Mouse (Mus musculus) hindbrain, embryonic 14.5 days (tissue): ENCODE results near the gene Mrpl34. TPM values are rescaled to one million over a fixed set of nuclear protein-coding genes. Genes with fewer than 3 reads are reported as not detected.
"Not testable (repeated sequence)": the region's sequence is repeated elsewhere in the genome, so short reads cannot be mapped to it uniquely, and the experiment has no call there.

Experiments
- ATAC-seq: fragments of 200-750 bp; cut with Nextera tagmentation; 2 replicates; pipeline ENCODE4 v1.8.0; 2017; ENCODE audit warnings: moderate number of reproducible peaks, mild to moderate bottlenecking, moderate TSS enrichment, moderate library complexity; ENCODE audit not compliant: low FRiP score
- DNase-seq: peaks from one replicate; pipeline ENCODE4 v3.0.0-alpha.2; 2015; ENCODE audit warnings: low spot score
- H3K27ac ChIP-seq: fragments of 300-500 bp; sonication (generic); 2 replicates; pipeline ENCODE4 v1.5.1; 2014; ENCODE audit warnings: mild to moderate bottlenecking, moderate library complexity
- H3K27me3 ChIP-seq: fragments of 300-500 bp; sonication (generic); 2 replicates; pipeline ENCODE4 v1.6.1; 2014; ENCODE audit warnings: mild to moderate bottlenecking, low read length, mixed read lengths; ENCODE audit not compliant: control insufficient read depth, insufficient read depth
- H3K36me3 ChIP-seq: fragments of 300-500 bp; sonication (generic); replicated peaks from 2 replicates; pipeline ENCODE4 v1.6.1; 2014; ENCODE audit not compliant: control insufficient read depth, insufficient read depth
- H3K4me1 ChIP-seq: fragments of 300-500 bp; sonication (generic); replicated peaks from 2 replicates; pipeline ENCODE4 v1.6.1; 2014; ENCODE audit warnings: antibody characterized with exemption, low read length, mixed read lengths; ENCODE audit not compliant: control insufficient read depth, insufficient read depth
- H3K4me2 ChIP-seq: fragments of 300-500 bp; sonication (generic); replicated peaks from 2 replicates; pipeline ENCODE4 v1.6.1; 2014; ENCODE audit warnings: mild to moderate bottlenecking, moderate library complexity
- H3K4me3 ChIP-seq: fragments of 300-500 bp; sonication (generic); replicated peaks from 2 replicates; pipeline ENCODE4 v1.5.1; 2014; ENCODE audit warnings: mild to moderate bottlenecking, low read length
- H3K9ac ChIP-seq: fragments of 300-500 bp; sonication (generic); 2 replicates; pipeline ENCODE4 v1.6.1; 2014
- H3K9me3 ChIP-seq: fragments of 300-500 bp; sonication (generic); 2 replicates; pipeline ENCODE4 v1.6.1; 2016; ENCODE audit warnings: low read length; ENCODE audit not compliant: control insufficient read depth
- WGBS: fragments of 180-500 bp; shearing (Covaris S2); extraction: QIAGEN DNeasy Blood & Tissue Kit; methylation state at CpG from one replicate; pipeline ENCODE4 v1.1.7; 2014; 5-methylcytosine and 5-hydroxymethylcytosine counted together
- polyA plus RNA-seq: library from polyadenylated mRNA; unstranded; fragments of >200 nt; fragmentation: Nextera tagmentation; extraction: Ambion mirVana; gene quantifications from 2 replicates; pipeline ENCODE4 v1.2.1, GENCODE M21; 2014

Gene Mrpl34
- 158 and 195 TPM in 2 replicates for polyA plus RNA-seq

GRCm38 (mm10) chr8:71464513-71465500 is at the start of gene Mrpl34:
TSS of gene Mrpl34 (plus strand) at chr8:71464959.
- Histone ChIP-seq H3K4me3 (peak within 1 kb of the TSS; percentile 54), H3K36me3 (peaks cover 15% of the 10 kb centered on the region), H3K4me2 (peak within 1 kb of the TSS; percentile 74), H3K9ac (peak within 1 kb of the TSS; percentile 78), H3K27me3 (no peaks in the 10 kb centered on the region), H3K9me3 (no peaks in the 10 kb centered on the region), H3K4me1 (peaks cover 19% of the 10 kb centered on the region), H3K27ac (peak within 1 kb of the TSS; percentile 83)
- WGBS, result under 1% methylated on average over 59 of the region's 59 CpGs
- DNase-seq (peak; percentile 100), ATAC-seq (peak; percentile 73)

- H3K9me3 ChIP-seq, result peaks cover 4% of the 10 kb centered on the region; the same call in 1 of the 2 replicates
- no peaks in the 10 kb centered on the region for H3K36me3 ChIP-seq
- H3K4me3 ChIP-seq, result no peak overlapping the region
- ATAC-seq (no peak), DNase-seq (no peak)
- no peak overlapping the region for H3K9ac ChIP-seq
- no peak overlapping the region for H3K27ac ChIP-seq
- no peaks in the 10 kb centered on the region for H3K27me3 ChIP-seq
- H3K4me1 ChIP-seq, result no peaks in the 10 kb centered on the region
- H3K4me2 ChIP-seq, result no peak overlapping the region
These were observed 42.6 kb upstream of the Mrpl34 start for GRCm38 (mm10) chr8:71422121-71422520.

- H3K9ac ChIP-seq, H3K4me1 ChIP-seq, H3K27me3 ChIP-seq, DNase-seq, H3K4me2 ChIP-seq, H3K9me3 ChIP-seq, ATAC-seq, H3K36me3 ChIP-seq, H3K4me3 ChIP-seq, H3K27ac ChIP-seq: not testable (repeated sequence)
- WGBS, result 88% methylated on average over 1 of the region's 1 CpGs
These were observed 31.8 kb upstream of the Mrpl34 start for GRCm38 (mm10) chr8:71432935-71433334.

GRCm38 (mm10) chr8:71437041-71437440 is 27.7 kb upstream of the Mrpl34 start:
- Histone ChIP-seq H3K9ac (no peak overlapping the region), H3K4me3 (no peak overlapping the region), H3K27ac (no peak overlapping the region), H3K36me3 (no peaks in the 10 kb centered on the region), H3K4me1 (no peaks in the 10 kb centered on the region), H3K4me2 (no peak overlapping the region), H3K9me3 (0 out of 2 replicates have a peak, but pooled peaks cover 4% of the 10 kb centered on the region), H3K27me3 (peaks cover 3% of the 10 kb centered on the region; the same call in 1 of the 2 replicates)
- DNase-seq (no peak), ATAC-seq (no peak)
- WGBS, result 53% methylated on average over 3 of the region's 3 CpGs

GRCm38 (mm10) chr8:71441404-71441803 is 23.4 kb upstream of the Mrpl34 start:
- H3K4me1 ChIP-seq, result no peaks in the 10 kb centered on the region
- H3K4me3 ChIP-seq, result no peak overlapping the region
- peaks cover 6% of the 10 kb centered on the region; the same call in 1 of the 2 replicates for H3K27me3 ChIP-seq
- no peaks in the 10 kb centered on the region for H3K36me3 ChIP-seq
- ATAC-seq (no peak), DNase-seq (peak; percentile 90)
- no peak overlapping the region for H3K27ac ChIP-seq
- no peak overlapping the region for H3K4me2 ChIP-seq
- no peak overlapping the region for H3K9ac ChIP-seq
- H3K9me3 ChIP-seq, result no peaks in the 10 kb centered on the region
- 2% methylated on average over 7 of the region's 7 CpGs for WGBS

GRCm38 (mm10) chr8:71445096-71445495 is 19.7 kb upstream of the Mrpl34 start:
- 91% methylated on average over 7 of the region's 7 CpGs for WGBS
- ATAC-seq (no peak), DNase-seq (no peak)
- H3K27me3 ChIP-seq, result peaks cover 6% of the 10 kb centered on the region; the same call in 1 of the 2 replicates
- no peak overlapping the region for H3K27ac ChIP-seq
- H3K9ac ChIP-seq, result no peak overlapping the region
- H3K4me3 ChIP-seq, result no peak overlapping the region
- no peaks in the 10 kb centered on the region for H3K36me3 ChIP-seq
- no peaks in the 10 kb centered on the region for H3K4me1 ChIP-seq
- H3K4me2 ChIP-seq, result no peak overlapping the region
- no peaks in the 10 kb centered on the region for H3K9me3 ChIP-seq

- no peaks in the 10 kb centered on the region for H3K27me3 ChIP-seq
- no peak overlapping the region for H3K4me3 ChIP-seq
- 68% methylated on average over 4 of the region's 4 CpGs for WGBS
- no peak overlapping the region for H3K27ac ChIP-seq
- H3K4me2 ChIP-seq, result no peak overlapping the region
- no peaks in the 10 kb centered on the region for H3K9me3 ChIP-seq
- DNase-seq (no peak), ATAC-seq (no peak)
- H3K4me1 ChIP-seq, result no peaks in the 10 kb centered on the region
- peaks cover 3% of the 10 kb centered on the region; the same call in 1 of the 2 replicates for H3K36me3 ChIP-seq
- H3K9ac ChIP-seq, result no peak overlapping the region
These were observed 13.4 kb upstream of the Mrpl34 start for GRCm38 (mm10) chr8:71451337-71451736.

GRCm38 (mm10) chr8:71451777-71452176 is 13.0 kb upstream of the Mrpl34 start:
- H3K4me3 ChIP-seq, result no peak overlapping the region
- no peak overlapping the region for H3K4me2 ChIP-seq
- DNase-seq (no peak), ATAC-seq (no peak)
- peaks cover 7% of the 10 kb centered on the region for H3K36me3 ChIP-seq
- no peak overlapping the region for H3K27ac ChIP-seq
- H3K4me1 ChIP-seq, result no peaks in the 10 kb centered on the region
- H3K27me3 ChIP-seq, result no peaks in the 10 kb centered on the region
- 54% methylated on average over 11 of the region's 11 CpGs for WGBS
- no peak overlapping the region for H3K9ac ChIP-seq
- H3K9me3 ChIP-seq, result no peaks in the 10 kb centered on the region

- no peaks in the 10 kb centered on the region for H3K27me3 ChIP-seq
- H3K4me2 ChIP-seq, result no peak overlapping the region
- ATAC-seq, result no peak
- H3K9ac ChIP-seq, result no peak overlapping the region
- peaks cover 15% of the 10 kb centered on the region for H3K36me3 ChIP-seq
- no peak overlapping the region for H3K27ac ChIP-seq
- no peak for DNase-seq
- 74% methylated on average over 2 of the region's 2 CpGs for WGBS
- no peaks in the 10 kb centered on the region for H3K9me3 ChIP-seq
- no peak overlapping the region for H3K4me3 ChIP-seq
- H3K4me1 ChIP-seq, result no peaks in the 10 kb centered on the region
These were observed 12.1 kb upstream of the Mrpl34 start for GRCm38 (mm10) chr8:71452669-71453068.
